Mouse (Mus musculus) erythroblast, embryonic 14.5 days (primary cell): Measurements from ENCODE around the gene Esam.

Source experiments
- GATA1 ChIP-seq: IDR thresholded peaks from 2 replicates; pipeline ENCODE4 v1.6.1; 2012; ENCODE audit warnings: low read length, inconsistent platforms, mixed read lengths
- TAL1 ChIP-seq: IDR thresholded peaks from 3 replicates; pipeline ENCODE4 v1.6.1; 2012; ENCODE audit warnings: low read length, inconsistent platforms, mixed read lengths

- no peak for TF ChIP-seq GATA1
- no peak for TF ChIP-seq TAL1
These were observed 32.7 kb downstream of the Esam start for GRCm38 (mm10) chr9:37560617-37561016.
